Mouse (Mus musculus): Measurements from ENCODE around the gene Nudt19. TPM values are rescaled to one million over a fixed set of nuclear protein-coding genes. Genes with fewer than 3 reads are reported as not detected.

The Nudt19 gene
- polyA plus RNA-seq, 1 experiment from 2014 or later = 65.5 TPM

DNA sequence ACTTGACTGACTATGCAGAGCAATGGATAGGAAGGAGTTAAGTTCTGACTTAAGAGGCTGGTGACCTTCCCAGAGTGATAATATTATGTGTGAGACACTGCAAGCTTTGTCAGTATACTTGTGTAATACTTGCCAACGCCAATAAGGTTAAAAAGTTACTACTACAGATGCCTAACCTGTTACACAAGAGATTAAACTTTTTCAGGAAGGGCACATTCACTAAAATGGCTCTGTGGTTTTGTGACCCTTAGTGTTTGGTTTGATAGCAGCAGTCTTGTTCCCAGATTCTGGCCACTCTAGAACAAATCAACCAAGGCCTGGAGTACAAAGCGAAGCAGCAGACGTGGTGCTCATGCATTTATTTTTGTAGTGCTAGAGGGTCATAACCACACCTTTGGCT is 1.5 kb upstream of the Nudt19 start:
- Histone ChIP-seq H3K4me3 (ENCODE audit: low read length) (no peak overlapping the region), H3K4me2 (replicated peaks; ENCODE audit: low read depth, low read length) (no peak overlapping the region), H3K27me3 (ENCODE audit: control insufficient read depth, insufficient read depth, low read length) (no peaks in the 10 kb centered on the region), H3K27ac (ENCODE audit: low read depth, low read length) (no peak overlapping the region), H3K9ac (ENCODE audit: low read depth, low read length) (no peak overlapping the region), H3K9me3 (ENCODE audit: control insufficient read depth, low read length) (no peaks in the 10 kb centered on the region), H3K4me1 (ENCODE audit: control insufficient read depth, insufficient read depth, low read length) (0 out of 2 replicates have a peak, but pooled peaks cover 3% of the 10 kb centered on the region), H3K36me3 (ENCODE audit: control insufficient read depth, insufficient read depth, low read length) (no peaks in the 10 kb centered on the region)
- WGBS = 80% methylated on average over 3 of the region's 3 CpGs
- no peak for ATAC-seq (ENCODE audit: low FRiP score, low TSS enrichment)

- WGBS = 91% methylated on average over 5 of the region's 5 CpGs
- Histone ChIP-seq H3K4me1 (ENCODE audit: control insufficient read depth, insufficient read depth, low read length) (0 out of 2 replicates have a peak, but pooled peaks cover 3% of the 10 kb centered on the region), H3K9ac (ENCODE audit: low read depth, low read length) (no peak overlapping the region), H3K4me2 (replicated peaks; ENCODE audit: low read depth, low read length) (no peak overlapping the region), H3K36me3 (ENCODE audit: control insufficient read depth, insufficient read depth, low read length) (no peaks in the 10 kb centered on the region), H3K9me3 (ENCODE audit: control insufficient read depth, low read length) (no peaks in the 10 kb centered on the region), H3K27ac (ENCODE audit: low read depth, low read length) (no peak overlapping the region), H3K4me3 (ENCODE audit: low read length) (no peak overlapping the region), H3K27me3 (ENCODE audit: control insufficient read depth, insufficient read depth, low read length) (no peaks in the 10 kb centered on the region)
- ATAC-seq (ENCODE audit: low FRiP score, low TSS enrichment) = no peak
Observed at GRCm38 (mm10) chr7:35556905-35557304, 801 bp upstream of the Nudt19 start.

GRCm38 (mm10) chr7:35555224-35556204 is 590 bp downstream of the Nudt19 start:
- Histone ChIP-seq H3K27ac (ENCODE audit: low read depth, low read length) (peak overlapping the region; percentile 97), H3K9me3 (ENCODE audit: control insufficient read depth, low read length) (no peaks in the 10 kb centered on the region), H3K9ac (ENCODE audit: low read depth, low read length) (peak overlapping the region; percentile 96), H3K36me3 (ENCODE audit: control insufficient read depth, insufficient read depth, low read length) (peaks cover 3% of the 10 kb centered on the region), H3K27me3 (ENCODE audit: control insufficient read depth, insufficient read depth, low read length) (no peaks in the 10 kb centered on the region), H3K4me3 (ENCODE audit: low read length) (peak overlapping the region; percentile 80), H3K4me1 (ENCODE audit: control insufficient read depth, insufficient read depth, low read length) (0 out of 2 replicates have a peak, but pooled peaks cover 3% of the 10 kb centered on the region), H3K4me2 (replicated peaks; ENCODE audit: low read depth, low read length) (peak overlapping the region; percentile 97)
- ATAC-seq (ENCODE audit: low FRiP score, low TSS enrichment) = peak; percentile 94
- under 1% methylated on average over 90 of the region's 93 CpGs for WGBS

DNA sequence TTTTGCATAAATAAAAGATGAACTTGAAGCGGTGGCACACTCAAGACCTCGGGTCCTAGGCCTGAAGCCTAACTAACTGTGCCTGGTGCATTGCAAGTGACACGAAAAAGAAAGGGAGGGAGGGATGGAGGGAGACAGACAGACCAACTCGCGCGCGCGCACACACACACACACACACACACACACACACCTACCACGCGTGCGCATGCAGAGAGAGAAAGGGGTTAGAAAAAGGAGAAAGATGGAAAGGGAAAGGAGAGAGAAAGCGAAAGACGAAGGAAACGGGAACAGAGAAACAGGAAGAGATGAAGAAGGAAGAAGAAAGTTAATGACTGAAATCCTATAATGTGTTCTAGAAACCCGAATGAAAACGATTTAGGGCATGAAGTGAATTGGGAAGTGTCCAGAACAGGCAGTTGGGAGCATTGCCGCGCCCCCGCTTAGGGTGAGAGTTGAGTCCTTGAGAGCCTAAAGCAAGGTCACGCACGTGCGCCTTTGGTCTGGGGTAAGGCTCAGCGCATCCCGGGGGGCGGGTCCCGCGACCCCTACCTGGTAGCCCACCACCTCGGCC is 1.4 kb downstream of the Nudt19 start:
- peak; percentile 40; the same call in 1 of the 2 replicates for ATAC-seq (ENCODE audit: low FRiP score, low TSS enrichment)

DNA sequence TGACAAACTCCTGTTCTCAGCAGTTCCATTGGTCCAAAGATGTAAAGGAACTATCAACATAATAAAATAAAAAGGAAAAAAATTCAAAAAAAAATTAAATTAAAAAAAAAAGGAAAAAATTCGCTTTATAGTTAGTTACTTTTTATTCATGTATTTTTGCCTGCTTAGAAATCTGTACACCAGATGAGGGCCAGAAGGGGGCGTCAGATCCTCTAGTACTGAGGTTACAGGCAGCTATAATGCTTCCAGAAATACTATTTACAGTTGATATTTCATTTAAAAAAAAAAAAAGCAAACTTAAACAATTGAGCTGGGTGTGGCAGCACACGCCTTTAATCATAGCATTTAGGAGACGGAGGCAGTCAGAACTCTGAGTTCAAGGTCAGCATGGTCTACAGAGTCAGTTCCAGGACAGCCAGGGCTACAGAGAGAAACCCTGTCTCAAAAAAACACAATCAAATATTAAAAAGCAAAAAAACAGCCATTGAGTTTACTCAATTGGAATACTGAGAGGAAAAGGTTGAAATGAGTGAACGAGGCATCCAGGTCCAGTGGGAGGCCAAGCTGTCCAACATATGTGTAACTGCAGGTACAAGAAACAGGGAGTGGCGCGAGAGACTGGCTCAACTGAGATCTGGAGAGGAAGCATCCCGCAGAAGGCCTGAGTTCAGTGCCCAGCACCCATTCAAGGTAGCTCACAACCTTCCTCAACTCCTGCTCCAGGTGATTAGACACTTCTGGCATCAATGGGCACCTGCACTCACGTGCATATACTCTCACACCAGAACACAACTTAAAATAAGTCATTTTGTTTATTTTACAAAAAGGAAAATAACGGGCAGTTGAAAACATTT is 2.1 kb downstream of the Nudt19 start:
- Histone ChIP-seq H3K27me3 (ENCODE audit: control insufficient read depth, insufficient read depth, low read length) (no peaks in the 10 kb centered on the region), H3K36me3 (ENCODE audit: control insufficient read depth, insufficient read depth, low read length) (peaks cover 18% of the 10 kb centered on the region), H3K9me3 (ENCODE audit: control insufficient read depth, low read length) (no peaks in the 10 kb centered on the region), H3K4me3 (ENCODE audit: low read length) (peak overlapping the region; percentile 80), H3K27ac (ENCODE audit: low read depth, low read length) (no peak overlapping the region), H3K9ac (ENCODE audit: low read depth, low read length) (no peak overlapping the region), H3K4me1 (ENCODE audit: control insufficient read depth, insufficient read depth, low read length) (0 out of 2 replicates have a peak, but pooled peaks cover 3% of the 10 kb centered on the region), H3K4me2 (replicated peaks; ENCODE audit: low read depth, low read length) (peak overlapping the region; percentile 97)
- ATAC-seq (ENCODE audit: low FRiP score, low TSS enrichment) = no peak
- 67% methylated on average over 10 of the region's 10 CpGs for WGBS

More for the DNA sequence above, 1.4 kb downstream of the Nudt19 start:
- peak overlapping the region; percentile 80 for H3K4me3 ChIP-seq (ENCODE audit: low read length)
- H3K27me3 ChIP-seq (ENCODE audit: control insufficient read depth, insufficient read depth, low read length) = no peaks in the 10 kb centered on the region
- 5% methylated on average over 27 of the region's 28 CpGs for WGBS
- H3K27ac ChIP-seq (ENCODE audit: low read depth, low read length) = peak overlapping the region; percentile 97
- no peaks in the 10 kb centered on the region for H3K9me3 ChIP-seq (ENCODE audit: control insufficient read depth, low read length)
- H3K4me1 ChIP-seq (ENCODE audit: control insufficient read depth, insufficient read depth, low read length) = 0 out of 2 replicates have a peak, but pooled peaks cover 3% of the 10 kb centered on the region
- H3K36me3 ChIP-seq (ENCODE audit: control insufficient read depth, insufficient read depth, low read length) = peaks cover 11% of the 10 kb centered on the region
- peak overlapping the region; percentile 97 for H3K4me2 ChIP-seq (replicated peaks; ENCODE audit: low read depth, low read length)
- peak overlapping the region; percentile 96 for H3K9ac ChIP-seq (ENCODE audit: low read depth, low read length)

DNA sequence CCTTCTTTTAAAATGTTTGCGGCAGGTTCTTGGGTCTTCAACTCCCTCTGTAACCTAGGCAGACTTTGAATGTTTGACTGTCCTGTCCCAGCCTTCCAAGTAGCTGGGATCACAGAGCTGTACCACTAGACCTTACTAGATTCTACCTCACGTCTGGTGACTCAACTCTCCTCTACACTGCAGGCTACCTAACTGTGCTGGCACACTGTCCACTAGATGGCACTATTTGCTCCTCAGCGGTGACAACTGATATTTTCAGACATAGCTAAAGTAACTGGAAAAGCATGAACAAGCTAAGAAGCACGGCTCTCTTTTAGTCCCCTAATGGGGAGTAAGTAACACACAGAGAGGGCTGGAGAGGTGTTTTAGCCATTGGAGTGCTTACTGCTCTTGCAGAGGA is 10.2 kb downstream of the Nudt19 start:
- Histone ChIP-seq H3K4me2 (replicated peaks; ENCODE audit: low read depth, low read length) (no peak overlapping the region), H3K4me3 (ENCODE audit: low read length) (no peak overlapping the region), H3K4me1 (ENCODE audit: control insufficient read depth, insufficient read depth, low read length) (no peaks in the 10 kb centered on the region), H3K9ac (ENCODE audit: low read depth, low read length) (no peak overlapping the region), H3K27me3 (ENCODE audit: control insufficient read depth, insufficient read depth, low read length) (no peaks in the 10 kb centered on the region), H3K36me3 (ENCODE audit: control insufficient read depth, insufficient read depth, low read length) (peaks cover 24% of the 10 kb centered on the region), H3K27ac (ENCODE audit: low read depth, low read length) (no peak overlapping the region), H3K9me3 (ENCODE audit: control insufficient read depth, low read length) (no peaks in the 10 kb centered on the region)
- 35% methylated on average over 4 of the region's 4 CpGs for whole genome bisulfite sequencing
- ATAC-seq (ENCODE audit: low FRiP score, low TSS enrichment) = no peak

- Histone ChIP-seq H3K4me1 (ENCODE audit: control insufficient read depth, insufficient read depth, low read length) (no peaks in the 10 kb centered on the region), H3K4me3 (ENCODE audit: low read length) (no peak within 1 kb of the TSS), H3K36me3 (ENCODE audit: control insufficient read depth, insufficient read depth, low read length) (no peaks in the 10 kb centered on the region), H3K27me3 (ENCODE audit: control insufficient read depth, insufficient read depth, low read length) (no peaks in the 10 kb centered on the region), H3K27ac (ENCODE audit: low read depth, low read length) (no peak within 1 kb of the TSS), H3K9ac (ENCODE audit: low read depth, low read length) (no peak within 1 kb of the TSS), H3K4me2 (replicated peaks; ENCODE audit: low read depth, low read length) (no peak within 1 kb of the TSS), H3K9me3 (ENCODE audit: control insufficient read depth, low read length) (no peaks in the 10 kb centered on the region)
- 90% methylated on average over 17 of the region's 17 CpGs for WGBS
- ATAC-seq (ENCODE audit: low FRiP score, low TSS enrichment) = no peak
Observed at GRCm38 (mm10) chr7:35537562-35537961, 18.5 kb downstream of the Nudt19 start, which contains the start of gene Tdrd12. Gene Tdrd12 (minus strand): TSS chr7:35537745.

DNA sequence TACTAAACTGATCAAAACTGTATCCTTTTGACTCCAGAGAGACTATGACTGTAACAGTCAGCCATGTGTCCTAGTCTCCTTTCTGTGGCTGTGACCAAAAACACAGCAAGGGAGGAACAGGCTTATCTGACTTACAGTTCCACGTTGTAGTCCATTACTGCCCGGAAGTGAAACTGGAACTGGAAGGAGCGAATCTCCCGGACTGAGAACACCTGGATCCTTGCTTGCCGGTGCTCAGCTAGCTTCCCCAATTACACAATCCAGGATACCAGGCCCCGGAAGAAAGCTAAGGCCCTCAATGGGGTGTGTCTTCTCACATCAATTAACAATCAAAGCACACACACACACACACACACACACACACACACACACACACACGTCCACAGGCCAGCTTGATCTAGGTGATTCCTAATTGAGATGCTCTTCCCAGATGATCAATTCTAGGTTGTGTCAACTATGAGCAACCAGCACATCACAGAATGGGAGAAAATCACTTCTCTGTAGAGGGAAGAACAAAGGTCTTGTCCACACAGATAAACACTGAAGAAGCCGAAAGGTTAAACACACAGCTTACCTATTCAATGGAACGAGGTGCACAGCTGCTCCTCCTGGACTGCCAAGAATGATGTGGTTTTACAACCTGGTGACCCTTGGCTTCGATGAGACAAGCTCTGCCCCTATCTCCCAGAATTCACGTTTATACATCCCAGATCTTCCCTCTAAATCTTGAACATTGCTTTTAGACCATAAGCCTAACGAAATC is 20.2 kb downstream of the Nudt19 start:
- no peak overlapping the region for H3K4me2 ChIP-seq (replicated peaks; ENCODE audit: low read depth, low read length)
- WGBS = 73% methylated on average over 12 of the region's 12 CpGs
- no peak for ATAC-seq (ENCODE audit: low FRiP score, low TSS enrichment)
- H3K9ac ChIP-seq (ENCODE audit: low read depth, low read length) = no peak overlapping the region
- no peaks in the 10 kb centered on the region for H3K9me3 ChIP-seq (ENCODE audit: control insufficient read depth, low read length)
- no peaks in the 10 kb centered on the region for H3K36me3 ChIP-seq (ENCODE audit: control insufficient read depth, insufficient read depth, low read length)
- no peaks in the 10 kb centered on the region for H3K27me3 ChIP-seq (ENCODE audit: control insufficient read depth, insufficient read depth, low read length)
- no peaks in the 10 kb centered on the region for H3K4me1 ChIP-seq (ENCODE audit: control insufficient read depth, insufficient read depth, low read length)
- no peak overlapping the region for H3K4me3 ChIP-seq (ENCODE audit: low read length)
- H3K27ac ChIP-seq (ENCODE audit: low read depth, low read length) = no peak overlapping the region
